Mouse (Mus musculus): Measurements from ENCODE around the gene Tie1. TPM values are rescaled to one million over a fixed set of nuclear protein-coding genes. Genes with fewer than 3 reads are reported as not detected.

The Tie1 gene
- polyA plus RNA-seq, 1 experiment, result not detected

DNA sequence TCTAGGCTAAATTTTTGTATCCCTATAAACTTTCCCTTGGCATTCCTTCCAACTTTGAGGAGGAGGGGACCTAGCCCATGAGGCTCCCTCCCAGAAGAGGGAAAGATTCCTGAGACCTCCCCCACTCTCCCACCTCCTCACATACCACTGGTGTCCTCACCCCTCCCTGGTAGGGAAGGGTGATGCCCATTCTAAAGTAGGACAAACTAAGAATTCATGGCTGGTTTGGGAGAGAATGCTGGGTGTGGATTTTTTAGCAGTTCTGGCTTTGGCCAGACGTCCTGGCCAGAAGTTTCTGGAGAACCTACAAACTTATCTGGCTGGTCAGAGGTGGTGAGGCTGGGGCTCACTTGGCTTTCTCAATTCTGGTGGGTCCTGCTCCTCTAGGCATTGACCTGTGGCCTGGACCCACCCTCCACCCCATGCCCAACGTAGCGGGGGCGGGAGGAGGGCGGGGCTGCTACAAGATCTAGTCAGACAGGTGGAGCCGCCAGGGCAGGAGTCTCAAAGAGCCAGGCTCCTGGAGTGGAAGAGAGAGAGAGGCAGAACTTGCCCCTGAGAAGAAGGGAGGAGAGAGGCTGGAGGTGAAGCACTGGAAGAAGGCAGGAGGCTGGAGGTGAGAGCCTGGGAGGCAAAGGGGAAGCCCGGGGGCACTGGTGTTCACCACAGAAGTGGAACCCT is 60.5 kb downstream of the Tie1 start:
- Histone ChIP-seq H3K79me3 (ENCODE audit: low read depth) (peaks cover 20% of the 10 kb centered on the region), H3ac (ENCODE audit: control insufficient read depth, insufficient read length, low read depth) (peak overlapping the region; percentile 96), H3K4me3 (ENCODE audit: insufficient read depth, poor library complexity, severe bottlenecking) (peak overlapping the region; percentile 65), H3K79me2 (ENCODE audit: control insufficient read depth, insufficient read depth) (peaks cover 56% of the 10 kb centered on the region), H3K27me3 (ENCODE audit: control insufficient read depth, insufficient read depth, insufficient read length) (no peaks in the 10 kb centered on the region), H3K36me3 (ENCODE audit: control insufficient read depth, insufficient read depth) (peaks cover 36% of the 10 kb centered on the region)
- TF ChIP-seq MYOG (IDR thresholded peaks at IDR 0.05; ENCODE audit: control insufficient read depth, extremely low read depth, insufficient read length) (no peak), USF1 (IDR thresholded peaks at IDR 0.05; ENCODE audit: low read depth) (no peak), FOSL1 (IDR thresholded peaks at IDR 0.05; ENCODE audit: insufficient read depth, low read length, poor library complexity, severe bottlenecking) (no peak), MAX (IDR thresholded peaks at IDR 0.05) (no peak), CEBPB (IDR thresholded peaks at IDR 0.05; ENCODE audit: low read depth) (no peak), MYOD1 (IDR thresholded peaks at IDR 0.05; ENCODE audit: control insufficient read depth, insufficient read length, low read depth) (no peak), CTCF (IDR thresholded peaks at IDR 0.05; ENCODE audit: control insufficient read depth, insufficient read depth, insufficient read length) (no peak)

DNA sequence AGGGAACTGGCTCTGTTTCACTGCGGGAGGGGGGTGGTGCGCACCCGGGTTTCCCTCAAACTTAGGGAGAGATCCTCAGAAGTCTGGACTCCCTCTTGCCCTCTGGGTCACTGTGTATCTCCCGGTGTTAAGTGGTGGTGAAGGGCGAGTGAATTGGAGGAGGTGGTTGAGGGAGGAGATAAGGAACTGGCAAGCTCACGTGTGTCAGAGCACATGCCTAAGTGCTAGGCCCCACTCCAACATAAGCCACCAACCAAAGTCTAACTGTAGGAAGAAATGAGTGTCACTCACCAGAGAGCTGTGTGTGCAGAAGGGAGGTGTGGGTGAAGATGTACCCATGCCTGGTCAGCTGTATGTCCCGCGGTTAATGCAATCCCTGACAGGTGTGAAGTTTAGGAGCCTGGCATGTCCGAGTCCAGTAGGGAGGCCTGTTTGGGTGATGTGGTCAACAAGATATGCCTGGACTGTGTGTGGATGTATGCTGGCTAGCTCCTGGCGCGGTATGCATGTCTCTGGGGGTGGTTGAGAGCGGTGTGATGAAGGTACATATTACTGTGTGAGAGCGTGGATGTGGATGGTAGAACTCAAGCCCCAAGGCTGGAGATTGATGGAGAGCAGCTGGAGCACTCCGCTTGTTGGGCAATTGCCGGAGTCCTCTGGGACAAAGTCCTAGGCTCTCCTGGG is 61.2 kb downstream of the Tie1 start:
- Histone ChIP-seq H3K79me2 (ENCODE audit: control insufficient read depth, insufficient read depth) (peaks cover 50% of the 10 kb centered on the region), H3K4me3 (ENCODE audit: insufficient read depth, poor library complexity, severe bottlenecking) (peak overlapping the region; percentile 65), H3K79me3 (ENCODE audit: low read depth) (peaks cover 16% of the 10 kb centered on the region), H3K27me3 (ENCODE audit: control insufficient read depth, insufficient read depth, insufficient read length) (no peaks in the 10 kb centered on the region), H3ac (ENCODE audit: control insufficient read depth, insufficient read length, low read depth) (peak overlapping the region; percentile 96), H3K36me3 (ENCODE audit: control insufficient read depth, insufficient read depth) (peaks cover 29% of the 10 kb centered on the region)
- peak; percentile 20 for TF ChIP-seq USF1 (IDR thresholded peaks at IDR 0.05; ENCODE audit: low read depth)
- peak; percentile 61 for TF ChIP-seq CEBPB (IDR thresholded peaks at IDR 0.05; ENCODE audit: low read depth)
- TF ChIP-seq CTCF (IDR thresholded peaks at IDR 0.05; ENCODE audit: control insufficient read depth, insufficient read depth, insufficient read length), result no peak
- no peak for TF ChIP-seq FOSL1 (IDR thresholded peaks at IDR 0.05; ENCODE audit: insufficient read depth, low read length, poor library complexity, severe bottlenecking)
- TF ChIP-seq MAX (IDR thresholded peaks at IDR 0.05), result peak; percentile 35
- no peak for TF ChIP-seq MYOG (IDR thresholded peaks at IDR 0.05; ENCODE audit: control insufficient read depth, extremely low read depth, insufficient read length)

- TF ChIP-seq CEBPB (IDR thresholded peaks at IDR 0.05; ENCODE audit: low read depth), result no peak
- TF ChIP-seq CTCF (IDR thresholded peaks at IDR 0.05; ENCODE audit: control insufficient read depth, insufficient read depth, insufficient read length), result peak; percentile 62
- peaks cover 16% of the 10 kb centered on the region for H3K79me3 ChIP-seq (ENCODE audit: low read depth)
- peak within 1 kb of the TSS; percentile 96 for H3ac ChIP-seq (ENCODE audit: control insufficient read depth, insufficient read length, low read depth)
- no peaks in the 10 kb centered on the region for H3K27me3 ChIP-seq (ENCODE audit: control insufficient read depth, insufficient read depth, insufficient read length)
- H3K4me3 ChIP-seq (ENCODE audit: insufficient read depth, poor library complexity, severe bottlenecking), result peak within 1 kb of the TSS; percentile 65
- peaks cover 21% of the 10 kb centered on the region for H3K36me3 ChIP-seq (ENCODE audit: control insufficient read depth, insufficient read depth)
- H3K79me2 ChIP-seq (ENCODE audit: control insufficient read depth, insufficient read depth), result peaks cover 42% of the 10 kb centered on the region
Measured at GRCm38 (mm10) chr4:118427768-118428451, 62.0 kb downstream of the Tie1 start, which contains the start of gene Elovl1. Gene Elovl1, plus strand, starts transcription at chr4:118428093.

- TF ChIP-seq CEBPB (IDR thresholded peaks at IDR 0.05; ENCODE audit: low read depth) (no peak), FOSL1 (IDR thresholded peaks at IDR 0.05; ENCODE audit: insufficient read depth, low read length, poor library complexity, severe bottlenecking) (no peak), MYOG (IDR thresholded peaks at IDR 0.05; ENCODE audit: control insufficient read depth, extremely low read depth, insufficient read length) (no peak), MAX (IDR thresholded peaks at IDR 0.05) (no peak), MYOD1 (IDR thresholded peaks at IDR 0.05; ENCODE audit: control insufficient read depth, insufficient read length, low read depth) (no peak), CTCF (IDR thresholded peaks at IDR 0.05; ENCODE audit: control insufficient read depth, insufficient read depth, insufficient read length) (no peak), USF1 (IDR thresholded peaks at IDR 0.05; ENCODE audit: low read depth) (no peak)
- H3K36me3 ChIP-seq (ENCODE audit: control insufficient read depth, insufficient read depth), result peaks cover 16% of the 10 kb centered on the region
- H3K79me2 ChIP-seq (ENCODE audit: control insufficient read depth, insufficient read depth), result peaks cover 40% of the 10 kb centered on the region
- H3K4me3 ChIP-seq (ENCODE audit: insufficient read depth, poor library complexity, severe bottlenecking), result peak overlapping the region; percentile 65
- no peaks in the 10 kb centered on the region for H3K27me3 ChIP-seq (ENCODE audit: control insufficient read depth, insufficient read depth, insufficient read length)
- H3K79me3 ChIP-seq (ENCODE audit: low read depth), result peaks cover 16% of the 10 kb centered on the region
- peak overlapping the region; percentile 78 for H3ac ChIP-seq (ENCODE audit: control insufficient read depth, insufficient read length, low read depth)
Measured at GRCm38 (mm10) chr4:118427415-118427767, 62.5 kb downstream of the Tie1 start.

DNA sequence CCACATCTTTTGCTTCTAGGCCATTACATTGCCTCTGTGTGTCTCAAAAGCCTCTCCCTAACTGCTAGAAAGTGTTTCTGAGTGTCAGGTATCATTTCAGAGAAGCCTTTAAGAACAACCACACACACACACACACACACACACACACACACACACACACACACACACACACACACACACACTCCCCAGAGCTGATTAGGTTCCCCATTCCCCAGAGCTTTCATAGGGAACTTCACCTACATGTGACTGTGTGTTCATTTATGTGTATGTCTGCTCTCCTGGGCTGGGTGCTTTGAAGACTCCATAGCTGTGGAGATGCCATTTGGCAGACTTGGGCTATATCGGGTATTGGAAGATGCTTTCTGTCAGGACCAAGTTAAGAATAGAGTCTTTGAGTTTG is 64.5 kb downstream of the Tie1 start:
- peaks cover 3% of the 10 kb centered on the region for H3K36me3 ChIP-seq (ENCODE audit: control insufficient read depth, insufficient read depth)
- peaks cover 16% of the 10 kb centered on the region for H3K79me3 ChIP-seq (ENCODE audit: low read depth)
- TF ChIP-seq MYOD1 (IDR thresholded peaks at IDR 0.05; ENCODE audit: control insufficient read depth, insufficient read length, low read depth) (no peak), FOSL1 (IDR thresholded peaks at IDR 0.05; ENCODE audit: insufficient read depth, low read length, poor library complexity, severe bottlenecking) (no peak)
- no peak overlapping the region for H3ac ChIP-seq (ENCODE audit: control insufficient read depth, insufficient read length, low read depth)
- H3K4me3 ChIP-seq (ENCODE audit: insufficient read depth, poor library complexity, severe bottlenecking), result peak overlapping the region; percentile 6
- H3K27me3 ChIP-seq (ENCODE audit: control insufficient read depth, insufficient read depth, insufficient read length), result no peaks in the 10 kb centered on the region
- H3K79me2 ChIP-seq (ENCODE audit: control insufficient read depth, insufficient read depth), result peaks cover 22% of the 10 kb centered on the region
